Mouse (Mus musculus) ES-E14 (cell line): ENCODE data around the gene Pcdh15.

Experiments
- CHD2 ChIP-seq: IDR thresholded peaks from 2 replicates; pipeline ENCODE4 v1.6.1; 2014; ENCODE audit warnings: mild to moderate bottlenecking, low read depth, low read length, inconsistent platforms
- HCFC1 ChIP-seq: IDR thresholded peaks from 2 replicates; pipeline ENCODE4 v1.6.1; 2012; ENCODE audit warnings: low read length, inconsistent platforms, borderline replicate concordance; ENCODE audit not compliant: insufficient read depth
- MAFK ChIP-seq: IDR thresholded peaks from 2 replicates; pipeline ENCODE4 v1.6.1; 2014; ENCODE audit warnings: mild to moderate bottlenecking, low read depth, low read length, inconsistent platforms; ENCODE audit not compliant: insufficient read depth

DNA sequence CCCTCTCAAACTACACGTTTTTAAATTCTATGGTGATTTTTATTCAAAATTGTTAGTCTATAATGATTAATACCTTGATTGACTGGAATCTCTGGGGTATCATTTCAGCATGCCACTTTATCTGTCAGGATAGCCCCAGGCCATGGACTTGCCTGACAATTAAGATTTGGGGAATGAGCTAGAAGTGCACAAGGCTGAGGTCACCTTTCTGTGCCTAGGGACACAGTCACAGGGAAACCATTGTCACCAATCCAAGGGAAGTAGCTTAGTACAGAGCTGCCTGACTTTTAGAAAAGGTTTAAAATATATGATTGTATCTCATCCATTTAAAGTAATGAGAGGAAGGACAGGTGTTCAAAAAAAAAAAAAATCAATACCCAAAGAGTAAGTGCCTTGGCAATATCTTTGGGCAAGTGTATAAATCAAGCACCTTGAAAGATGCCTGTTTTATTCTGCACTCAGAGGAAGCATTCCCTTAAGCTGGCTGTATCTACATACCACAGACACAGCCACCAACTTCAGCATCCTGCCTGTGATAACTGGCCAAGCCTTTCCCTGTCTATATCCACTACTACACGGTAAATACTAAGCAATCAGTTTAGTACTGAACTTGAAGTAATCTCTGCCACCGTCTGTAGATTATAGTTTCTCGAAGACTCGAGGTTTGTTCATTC is 779.0 kb downstream of the Pcdh15 start:
- no peak for TF ChIP-seq CHD2
- TF ChIP-seq MAFK = no peak
- TF ChIP-seq HCFC1 = no peak
